Mouse (Mus musculus): ENCODE results near the gene Tgif2. TPM values are rescaled to one million over a fixed set of nuclear protein-coding genes. Genes with fewer than 3 reads are reported as not detected.
A peak's percentile ranks its signal among the peaks of the same experiment; 100 is the strongest.

The Tgif2 gene
- total and polyA plus RNA-seq, 2 experiments = 0.28 to 0.77 TPM

DNA sequence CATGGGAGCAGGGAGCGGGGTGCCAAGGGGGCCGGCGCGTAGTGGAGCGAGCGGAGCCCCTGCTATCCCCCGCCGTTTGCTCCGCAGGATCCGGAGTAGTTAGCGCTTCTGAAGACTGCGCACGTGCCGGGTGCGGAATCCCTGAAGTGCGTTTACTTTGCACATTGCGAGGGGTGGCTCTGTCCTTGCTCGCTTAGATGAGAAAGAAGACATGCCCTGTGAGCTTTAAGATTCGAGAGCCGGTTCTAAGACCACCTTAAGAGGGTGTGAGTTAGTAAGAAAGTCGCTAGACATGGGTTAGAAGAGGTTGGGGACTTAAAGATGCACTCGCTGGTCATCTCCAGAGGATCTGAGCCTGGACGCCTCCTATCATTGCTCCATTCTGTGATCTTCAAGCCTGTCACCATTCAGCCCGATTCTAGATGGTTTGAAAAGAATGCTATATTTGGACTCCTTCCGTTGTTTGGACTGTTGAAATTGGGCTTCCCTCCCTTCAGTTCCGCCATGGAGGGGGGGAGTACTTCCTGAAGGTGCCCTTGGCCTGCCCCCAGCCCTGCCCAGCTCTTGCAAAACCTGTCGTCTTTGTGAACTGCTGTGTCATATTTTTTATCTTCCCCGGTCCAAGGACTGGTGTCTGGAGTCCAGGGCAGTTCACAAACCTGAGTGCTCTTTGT, 23.8 kb downstream of the Tgif2 start:
- peaks cover 23% of the 10 kb centered on the region for H3K36me3 ChIP-seq (ENCODE audit: control insufficient read depth, insufficient read depth, low read length)
- H3K4me1 ChIP-seq (ENCODE audit: control insufficient read depth, insufficient read depth, low read length) = peaks cover 21% of the 10 kb centered on the region
- peak; percentile 95 for DNase-seq (ENCODE audit: extremely low read depth, low read depth, low spot score)
- H3K9ac ChIP-seq (ENCODE audit: low read depth, low read length) = peak overlapping the region; percentile 99
- H3K27ac ChIP-seq (replicated peaks; ENCODE audit: insufficient read depth, low read depth, low read length) = peak overlapping the region; percentile 98
- under 1% methylated on average over 28 of the region's 28 CpGs for WGBS
- H3K27me3 ChIP-seq (ENCODE audit: control insufficient read depth, insufficient read depth, low read length) = no peaks in the 10 kb centered on the region
- peak overlapping the region; percentile 94 for H3K4me3 ChIP-seq (ENCODE audit: insufficient read depth, low read depth, low read length)
- H3K79me2 ChIP-seq (ENCODE audit: control insufficient read depth, insufficient read depth, low read length) = peaks cover 16% of the 10 kb centered on the region; the same call in 1 of the 2 replicates
- TF ChIP-seq POLR2A (IDR thresholded peaks at IDR 0.05; ENCODE audit: extremely low read depth, insufficient read depth, low read length) (no peak), CTCF (IDR thresholded peaks at IDR 0.05; ENCODE audit: low read depth, low read length) (no peak)

DNA sequence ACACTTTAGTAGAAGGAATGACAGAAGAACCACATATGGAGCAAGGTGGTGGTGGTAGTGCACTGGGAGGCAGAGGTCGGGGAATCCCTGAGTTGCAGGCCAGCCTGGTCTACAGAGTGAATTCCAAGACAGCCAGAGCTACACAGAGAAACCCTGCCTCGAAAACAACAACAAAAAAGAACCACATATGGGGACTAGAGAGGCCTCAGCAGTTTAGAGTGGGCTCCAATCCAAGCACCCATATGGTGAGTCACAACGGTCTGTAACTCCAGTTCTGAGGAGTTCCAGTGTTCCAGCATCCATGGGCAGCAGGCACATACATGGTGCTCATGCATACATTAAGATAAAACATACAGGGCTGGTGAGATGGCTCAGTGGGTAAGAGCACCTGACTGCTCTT, 24.7 kb downstream of the Tgif2 start:
- Histone ChIP-seq H3K27me3 (ENCODE audit: control insufficient read depth, insufficient read depth, low read length) (no peaks in the 10 kb centered on the region), H3K9ac (ENCODE audit: low read depth, low read length) (peak overlapping the region; percentile 32), H3K4me1 (ENCODE audit: control insufficient read depth, insufficient read depth, low read length) (peaks cover 27% of the 10 kb centered on the region), H3K36me3 (ENCODE audit: control insufficient read depth, insufficient read depth, low read length) (peaks cover 23% of the 10 kb centered on the region), H3K27ac (replicated peaks; ENCODE audit: insufficient read depth, low read depth, low read length) (peak overlapping the region; percentile 98), H3K79me2 (ENCODE audit: control insufficient read depth, insufficient read depth, low read length) (peaks cover 19% of the 10 kb centered on the region), H3K4me3 (ENCODE audit: insufficient read depth, low read depth, low read length) (peak overlapping the region; percentile 94)
- no peak for TF ChIP-seq POLR2A (IDR thresholded peaks at IDR 0.05; ENCODE audit: extremely low read depth, insufficient read depth, low read length)
- no peak for TF ChIP-seq CTCF (IDR thresholded peaks at IDR 0.05; ENCODE audit: low read depth, low read length)
- no peak for DNase-seq (ENCODE audit: extremely low read depth, low read depth, low spot score)
- WGBS = 25% methylated on average over 3 of the region's 3 CpGs

GRCm38 (mm10) chr2:156868994-156869393, 29.2 kb downstream of the Tgif2 start:
- DNase-seq (ENCODE audit: extremely low read depth, low read depth, low spot score) = peak; percentile 98
- H3K4me3 ChIP-seq (ENCODE audit: insufficient read depth, low read depth, low read length) = no peak overlapping the region
- H3K27me3 ChIP-seq (ENCODE audit: control insufficient read depth, insufficient read depth, low read length) = no peaks in the 10 kb centered on the region
- H3K27ac ChIP-seq (replicated peaks; ENCODE audit: insufficient read depth, low read depth, low read length) = peak overlapping the region; percentile 76
- TF ChIP-seq CTCF (IDR thresholded peaks at IDR 0.05; ENCODE audit: low read depth, low read length) (no peak), POLR2A (IDR thresholded peaks at IDR 0.05; ENCODE audit: extremely low read depth, insufficient read depth, low read length) (no peak)
- H3K79me2 ChIP-seq (ENCODE audit: control insufficient read depth, insufficient read depth, low read length) = peaks cover 29% of the 10 kb centered on the region
- peak overlapping the region; percentile 47 for H3K9ac ChIP-seq (ENCODE audit: low read depth, low read length)
- peaks cover 60% of the 10 kb centered on the region for H3K36me3 ChIP-seq (ENCODE audit: control insufficient read depth, insufficient read depth, low read length)
- H3K4me1 ChIP-seq (ENCODE audit: control insufficient read depth, insufficient read depth, low read length) = peaks cover 37% of the 10 kb centered on the region
- WGBS = 9% methylated on average over 8 of the region's 8 CpGs

DNA sequence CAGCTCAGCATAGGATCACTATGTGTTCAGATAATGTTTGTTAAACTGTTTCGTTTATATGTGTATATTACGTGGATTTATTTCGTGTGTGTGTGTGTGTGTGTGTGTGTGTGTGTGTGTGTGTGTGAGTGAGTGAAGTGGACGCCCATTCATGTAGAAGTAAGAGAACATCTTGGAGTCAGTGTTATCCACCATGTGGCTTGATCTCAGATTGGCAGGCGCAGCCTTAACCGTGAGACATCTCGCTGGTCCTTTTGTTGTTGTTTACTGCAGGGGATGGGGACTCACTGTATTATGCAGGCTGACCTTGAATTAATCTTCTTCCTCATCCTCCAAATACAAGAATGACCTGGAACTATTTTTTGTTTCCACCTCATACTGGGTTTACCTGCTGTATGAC, 29.7 kb downstream of the Tgif2 start:
- peaks cover 61% of the 10 kb centered on the region for H3K36me3 ChIP-seq (ENCODE audit: control insufficient read depth, insufficient read depth, low read length)
- TF ChIP-seq POLR2A (IDR thresholded peaks at IDR 0.05; ENCODE audit: extremely low read depth, insufficient read depth, low read length) (no peak), CTCF (IDR thresholded peaks at IDR 0.05; ENCODE audit: low read depth, low read length) (no peak)
- 73% methylated on average over 7 of the region's 7 CpGs for WGBS

GRCm38 (mm10) chr2:156870519-156870918, 30.7 kb downstream of the Tgif2 start:
- Histone ChIP-seq H3K4me1 (ENCODE audit: control insufficient read depth, insufficient read depth, low read length) (peaks cover 32% of the 10 kb centered on the region), H3K36me3 (ENCODE audit: control insufficient read depth, insufficient read depth, low read length) (peaks cover 55% of the 10 kb centered on the region), H3K79me2 (ENCODE audit: control insufficient read depth, insufficient read depth, low read length) (peaks cover 23% of the 10 kb centered on the region), H3K9ac (ENCODE audit: low read depth, low read length) (no peak overlapping the region), H3K27me3 (ENCODE audit: control insufficient read depth, insufficient read depth, low read length) (no peaks in the 10 kb centered on the region), H3K4me3 (ENCODE audit: insufficient read depth, low read depth, low read length) (no peak overlapping the region), H3K27ac (replicated peaks; ENCODE audit: insufficient read depth, low read depth, low read length) (no peak overlapping the region)
- TF ChIP-seq CTCF (IDR thresholded peaks at IDR 0.05; ENCODE audit: low read depth, low read length) (no peak), POLR2A (IDR thresholded peaks at IDR 0.05; ENCODE audit: extremely low read depth, insufficient read depth, low read length) (no peak)
- WGBS = 21% methylated on average over 6 of the region's 6 CpGs
- peak; percentile 62 for DNase-seq (ENCODE audit: extremely low read depth, low read depth, low spot score)

More for the DNA sequence above, 29.7 kb downstream of the Tgif2 start:
- H3K4me3 ChIP-seq (ENCODE audit: insufficient read depth, low read depth, low read length) = no peak overlapping the region
- peaks cover 29% of the 10 kb centered on the region for H3K79me2 ChIP-seq (ENCODE audit: control insufficient read depth, insufficient read depth, low read length)
- peak overlapping the region; percentile 47 for H3K9ac ChIP-seq (ENCODE audit: low read depth, low read length)
- H3K27ac ChIP-seq (replicated peaks; ENCODE audit: insufficient read depth, low read depth, low read length) = peak overlapping the region; percentile 76
- peaks cover 36% of the 10 kb centered on the region for H3K4me1 ChIP-seq (ENCODE audit: control insufficient read depth, insufficient read depth, low read length)
- DNase-seq (ENCODE audit: extremely low read depth, low read depth, low spot score) = no peak
- no peaks in the 10 kb centered on the region for H3K27me3 ChIP-seq (ENCODE audit: control insufficient read depth, insufficient read depth, low read length)

DNA sequence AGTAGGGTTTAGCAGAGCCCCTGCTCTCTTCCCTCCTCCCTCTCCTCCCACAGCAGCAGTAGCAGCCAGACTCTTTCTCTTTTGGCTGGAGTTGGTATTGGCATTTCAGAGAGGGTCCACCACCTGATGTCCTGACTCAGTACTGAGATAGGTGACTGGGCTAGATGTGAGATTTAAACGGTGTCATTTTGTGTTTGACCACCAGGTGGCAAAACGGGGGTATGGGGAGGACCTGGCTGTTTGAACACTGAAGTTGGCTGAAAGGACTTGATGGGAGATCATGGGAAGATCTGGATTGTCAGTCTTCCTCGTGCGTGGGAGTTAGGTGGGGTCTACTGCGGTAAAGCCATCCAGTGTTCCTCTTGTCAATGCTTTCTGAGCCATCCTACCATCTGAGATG, 33.8 kb downstream of the Tgif2 start:
- no peak overlapping the region for H3K27ac ChIP-seq (replicated peaks; ENCODE audit: insufficient read depth, low read depth, low read length)
- TF ChIP-seq CTCF (IDR thresholded peaks at IDR 0.05; ENCODE audit: low read depth, low read length) = peak; percentile 32; the same call in 1 of the 2 replicates
- no peak for TF ChIP-seq POLR2A (IDR thresholded peaks at IDR 0.05; ENCODE audit: extremely low read depth, insufficient read depth, low read length)
- 35% methylated on average over 5 of the region's 5 CpGs for WGBS

More for the DNA sequence above, 33.8 kb downstream of the Tgif2 start:
- peak; percentile 34 for DNase-seq (ENCODE audit: extremely low read depth, low read depth, low spot score)
- Histone ChIP-seq H3K9ac (ENCODE audit: low read depth, low read length) (no peak overlapping the region), H3K36me3 (ENCODE audit: control insufficient read depth, insufficient read depth, low read length) (peaks cover 38% of the 10 kb centered on the region), H3K4me3 (ENCODE audit: insufficient read depth, low read depth, low read length) (no peak overlapping the region), H3K27me3 (ENCODE audit: control insufficient read depth, insufficient read depth, low read length) (no peaks in the 10 kb centered on the region), H3K79me2 (ENCODE audit: control insufficient read depth, insufficient read depth, low read length) (peaks cover 18% of the 10 kb centered on the region), H3K4me1 (ENCODE audit: control insufficient read depth, insufficient read depth, low read length) (peaks cover 18% of the 10 kb centered on the region)
